Mouse (Mus musculus) stomach, embryonic 16.5 days (tissue): Measurements from ENCODE around the gene Acss3. TPM values are rescaled to one million over a fixed set of nuclear protein-coding genes. Genes with fewer than 3 reads are reported as not detected.
A peak's percentile ranks its signal among the peaks of the same experiment; 100 is the strongest.

Experiments
- ATAC-seq: fragments of 200-750 bp; cut with Nextera tagmentation; 2 replicates; pipeline ENCODE4 v1.8.0; 2017; ENCODE audit warnings: moderate number of reproducible peaks, moderate TSS enrichment; ENCODE audit not compliant: insufficient read depth, low FRiP score
- H3K27ac ChIP-seq: fragments of 300-500 bp; sonication (generic); 2 replicates; pipeline ENCODE4 v1.5.1; 2014; ENCODE audit warnings: low read length
- H3K27me3 ChIP-seq: fragments of 300-500 bp; sonication (generic); 2 replicates; pipeline ENCODE4 v1.6.1; 2014; ENCODE audit warnings: low read length, control low read depth, mixed read lengths; ENCODE audit not compliant: control insufficient read depth, insufficient read depth
- H3K36me3 ChIP-seq: fragments of 300-500 bp; sonication (generic); 2 replicates; pipeline ENCODE4 v1.6.1; 2014; ENCODE audit warnings: low read length; ENCODE audit not compliant: control insufficient read depth, insufficient read depth
- H3K4me1 ChIP-seq: fragments of 300-500 bp; sonication (generic); 2 replicates; pipeline ENCODE4 v1.6.1; 2014; ENCODE audit warnings: low read length, control low read depth, mixed read lengths; ENCODE audit not compliant: control insufficient read depth, insufficient read depth
- H3K4me2 ChIP-seq: fragments of 300-500 bp; sonication (generic); 2 replicates; pipeline ENCODE4 v1.6.1; 2014; ENCODE audit warnings: low read depth, low read length, mixed read lengths
- H3K4me3 ChIP-seq: fragments of 300-500 bp; sonication (generic); replicated peaks from 2 replicates; pipeline ENCODE4 v1.5.1; 2014; ENCODE audit warnings: mild to moderate bottlenecking, low read length
- H3K9ac ChIP-seq: fragments of 300-500 bp; sonication (generic); 2 replicates; pipeline ENCODE4 v1.6.1; 2014; ENCODE audit warnings: low read length
- H3K9me3 ChIP-seq: fragments of 300-500 bp; sonication (generic); replicated peaks from 2 replicates; pipeline ENCODE4 v1.6.1; 2016; ENCODE audit warnings: low read length, control low read depth; ENCODE audit not compliant: control insufficient read depth
- WGBS: fragments of 180-500 bp; shearing (Covaris S2); extraction: QIAGEN DNeasy Blood & Tissue Kit; methylation state at CpG from one replicate; pipeline ENCODE4 v1.1.7; 2014; 5-methylcytosine and 5-hydroxymethylcytosine counted together
- polyA plus RNA-seq: library from polyadenylated mRNA; unstranded; fragments of >200 nt; fragmentation: Nextera tagmentation; extraction: Ambion mirVana; gene quantifications from 2 replicates; pipeline ENCODE4 v1.2.1, GENCODE M21; 2015

The Acss3 gene
- polyA plus RNA-seq, 1 experiment from 2014 or later: 1.1 TPM

DNA sequence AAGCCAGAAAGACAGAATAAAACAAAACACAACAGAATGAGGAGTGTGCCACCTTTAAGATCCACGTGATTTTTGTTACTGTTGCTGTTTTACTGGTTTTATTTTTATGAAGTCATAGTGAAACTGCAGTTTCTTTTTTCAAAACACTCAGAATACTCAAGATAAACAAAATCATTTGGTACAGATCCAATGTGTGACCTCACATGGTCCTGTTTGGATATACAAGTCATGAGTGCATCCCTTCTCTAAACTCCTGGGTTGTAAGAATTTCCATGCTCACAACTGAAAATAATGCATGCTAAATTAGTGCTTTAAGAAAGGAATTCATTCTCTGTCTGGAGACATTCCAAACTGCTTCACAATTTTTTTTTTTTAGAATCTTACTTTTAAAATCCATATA lies 184.0 kb downstream of the Acss3 start:
- 47% methylated on average over 1 of the region's 1 CpGs for WGBS
- no peak for ATAC-seq

DNA sequence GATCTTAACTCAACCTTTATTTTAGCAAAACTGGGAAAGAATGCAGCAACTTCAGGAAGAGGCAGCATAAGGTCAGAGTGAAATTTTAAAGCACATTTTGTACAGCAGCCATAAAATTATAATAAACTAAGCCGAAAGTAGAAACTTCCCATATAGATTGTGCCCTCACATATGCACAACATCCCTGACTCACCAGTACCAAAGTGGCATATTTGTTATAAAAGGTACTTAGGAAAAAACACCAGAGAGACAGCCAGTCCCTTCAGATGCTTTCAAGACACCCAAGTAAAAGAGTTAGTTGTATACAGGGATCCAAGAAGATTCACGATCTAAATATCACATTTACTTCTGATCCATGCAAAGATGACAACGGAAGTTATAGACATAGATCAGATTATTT lies 184.6 kb downstream of the Acss3 start:
- H3K4me3 ChIP-seq: no peak overlapping the region
- H3K27me3 ChIP-seq: no peaks in the 10 kb centered on the region
- no peaks in the 10 kb centered on the region for H3K4me1 ChIP-seq
- no peak overlapping the region for H3K27ac ChIP-seq
- no peak overlapping the region for H3K4me2 ChIP-seq
- no peak overlapping the region for H3K9ac ChIP-seq
- ATAC-seq: no peak
- WGBS: 85% methylated on average over 3 of the region's 3 CpGs
- no peaks in the 10 kb centered on the region for H3K36me3 ChIP-seq
- H3K9me3 ChIP-seq: no peaks in the 10 kb centered on the region

More for the DNA sequence above, 184.0 kb downstream of the Acss3 start:
- H3K4me2 ChIP-seq: no peak overlapping the region
- no peaks in the 10 kb centered on the region for H3K9me3 ChIP-seq
- no peaks in the 10 kb centered on the region for H3K4me1 ChIP-seq
- no peaks in the 10 kb centered on the region for H3K27me3 ChIP-seq
- no peaks in the 10 kb centered on the region for H3K36me3 ChIP-seq
- H3K27ac ChIP-seq: no peak overlapping the region
- no peak overlapping the region for H3K4me3 ChIP-seq
- H3K9ac ChIP-seq: no peak overlapping the region

- ATAC-seq: no peak
- Histone ChIP-seq H3K9ac (no peak overlapping the region), H3K27ac (no peak overlapping the region), H3K4me3 (no peak overlapping the region), H3K27me3 (no peaks in the 10 kb centered on the region), H3K4me1 (no peaks in the 10 kb centered on the region), H3K9me3 (no peaks in the 10 kb centered on the region), H3K36me3 (no peaks in the 10 kb centered on the region), H3K4me2 (no peak overlapping the region)
- 74% methylated on average over 7 of the region's 7 CpGs for WGBS
Measured at GRCm38 (mm10) chr10:106936996-106937395, 186.5 kb downstream of the Acss3 start.

GRCm38 (mm10) chr10:106932571-106933073 lies 190.8 kb downstream of the Acss3 start:
- ATAC-seq: no peak
- no peaks in the 10 kb centered on the region for H3K36me3 ChIP-seq
- H3K4me2 ChIP-seq: peak overlapping the region; percentile 58
- H3K27me3 ChIP-seq: no peaks in the 10 kb centered on the region
- no peaks in the 10 kb centered on the region for H3K9me3 ChIP-seq
- H3K27ac ChIP-seq: no peak overlapping the region
- H3K4me3 ChIP-seq: peak overlapping the region; percentile 39
- no peaks in the 10 kb centered on the region for H3K4me1 ChIP-seq
- WGBS: 29% methylated on average over 13 of the region's 13 CpGs
- H3K9ac ChIP-seq: peak overlapping the region; percentile 51

- Histone ChIP-seq H3K4me1 (no peaks in the 10 kb centered on the region), H3K27me3 (no peaks in the 10 kb centered on the region), H3K27ac (no peak overlapping the region), H3K4me3 (no peak overlapping the region), H3K36me3 (no peaks in the 10 kb centered on the region), H3K4me2 (no peak overlapping the region), H3K9me3 (no peaks in the 10 kb centered on the region), H3K9ac (no peak overlapping the region)
- WGBS: 74% methylated on average over 9 of the region's 9 CpGs
- ATAC-seq: no peak
Measured at GRCm38 (mm10) chr10:106928576-106929332, 194.7 kb downstream of the Acss3 start.

DNA sequence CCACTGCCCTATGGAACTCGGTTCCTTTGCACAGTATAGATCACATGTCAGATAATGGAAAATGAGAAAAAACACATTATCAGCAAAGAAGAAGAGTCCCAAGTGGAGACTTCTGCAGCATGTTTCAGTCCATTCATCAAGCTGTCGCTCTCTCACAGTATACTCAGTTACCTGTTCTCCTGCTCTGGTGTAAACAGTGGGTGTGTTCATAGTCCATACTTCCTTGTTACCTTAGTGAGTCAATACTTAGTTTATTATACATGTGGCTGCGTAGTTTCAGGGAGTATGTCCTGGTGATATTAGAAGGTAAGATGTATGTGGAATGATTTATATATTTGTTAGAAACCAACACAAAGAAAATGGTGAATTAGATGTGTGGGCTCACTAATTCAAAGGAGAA lies 198.7 kb downstream of the Acss3 start:
- H3K9ac ChIP-seq: no peak overlapping the region
- H3K9me3 ChIP-seq: no peaks in the 10 kb centered on the region
- no peak overlapping the region for H3K27ac ChIP-seq
- 70% methylated on average over 3 of the region's 3 CpGs for WGBS
- H3K4me2 ChIP-seq: no peak overlapping the region
- no peak overlapping the region for H3K4me3 ChIP-seq
- no peaks in the 10 kb centered on the region for H3K36me3 ChIP-seq
- no peaks in the 10 kb centered on the region for H3K4me1 ChIP-seq
- no peaks in the 10 kb centered on the region for H3K27me3 ChIP-seq
- ATAC-seq: no peak

DNA sequence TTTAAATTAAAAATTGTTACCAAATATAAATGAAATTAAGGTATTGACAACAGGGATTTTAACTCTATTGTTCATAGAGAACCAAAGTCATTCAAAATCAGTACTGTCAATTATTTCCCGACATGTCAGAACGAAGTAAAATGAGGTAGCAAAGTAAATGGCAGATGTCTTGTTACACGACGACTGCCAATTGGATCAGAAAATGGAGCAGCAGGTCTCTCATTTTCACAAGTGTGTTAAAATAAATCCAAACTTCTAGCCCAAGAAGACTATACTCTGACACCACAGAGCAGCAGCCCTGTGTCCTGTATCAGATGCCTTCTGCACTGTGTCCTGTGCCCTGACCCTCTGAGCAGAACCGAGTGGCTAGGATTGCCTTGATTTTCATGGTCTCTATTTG lies 199.1 kb downstream of the Acss3 start:
- no peaks in the 10 kb centered on the region for H3K36me3 ChIP-seq
- H3K4me1 ChIP-seq: no peaks in the 10 kb centered on the region
- no peak overlapping the region for H3K9ac ChIP-seq
- H3K9me3 ChIP-seq: no peaks in the 10 kb centered on the region
- H3K4me2 ChIP-seq: no peak overlapping the region
- WGBS: 85% methylated on average over 5 of the region's 5 CpGs
- no peak for ATAC-seq
- no peak overlapping the region for H3K4me3 ChIP-seq
- no peak overlapping the region for H3K27ac ChIP-seq
- H3K27me3 ChIP-seq: no peaks in the 10 kb centered on the region

- H3K27me3 ChIP-seq: no peaks in the 10 kb centered on the region
- no peak overlapping the region for H3K4me3 ChIP-seq
- ATAC-seq: no peak
- H3K4me2 ChIP-seq: no peak overlapping the region
- no peak overlapping the region for H3K27ac ChIP-seq
- H3K36me3 ChIP-seq: no peaks in the 10 kb centered on the region
- H3K4me1 ChIP-seq: no peaks in the 10 kb centered on the region
- H3K9ac ChIP-seq: no peak overlapping the region
- no peaks in the 10 kb centered on the region for H3K9me3 ChIP-seq
Measured at GRCm38 (mm10) chr10:106914822-106915221, 208.6 kb downstream of the Acss3 start.

GRCm38 (mm10) chr10:106914275-106914674 lies 209.2 kb downstream of the Acss3 start:
- H3K4me2 ChIP-seq: no peak overlapping the region
- ATAC-seq: no peak
- H3K9me3 ChIP-seq: no peaks in the 10 kb centered on the region
- no peaks in the 10 kb centered on the region for H3K27me3 ChIP-seq
- H3K4me3 ChIP-seq: no peak overlapping the region
- H3K9ac ChIP-seq: no peak overlapping the region
- H3K27ac ChIP-seq: no peak overlapping the region
- no peaks in the 10 kb centered on the region for H3K4me1 ChIP-seq
- H3K36me3 ChIP-seq: no peaks in the 10 kb centered on the region
